Mouse (Mus musculus): ENCODE results near the gene Ifnar2. TPM values are rescaled to one million over a fixed set of nuclear protein-coding genes. Genes with fewer than 3 reads are reported as not detected.

Gene Ifnar2
- polyA plus RNA-seq, 1 experiment from 2014 or later = 41.1 TPM

- no peak overlapping the region for H3K4me3 ChIP-seq (ENCODE audit: low read depth, low read length)
- H3K9ac ChIP-seq (ENCODE audit: low read length) = no peak overlapping the region
- no peaks in the 10 kb centered on the region for H3K27me3 ChIP-seq (replicated peaks; ENCODE audit: control insufficient read depth, insufficient read depth, low read length)
- ATAC-seq (replicated peaks; ENCODE audit: low FRiP score, low TSS enrichment, low read depth) (no peak), DNase-seq (ENCODE audit: low spot score) (no peak)
- H3K36me3 ChIP-seq (ENCODE audit: control insufficient read depth, insufficient read depth, low read length) = peaks cover 60% of the 10 kb centered on the region
- WGBS = 89% methylated on average over 4 of the region's 4 CpGs
- no peaks in the 10 kb centered on the region for H3K4me1 ChIP-seq (replicated peaks; ENCODE audit: control insufficient read depth, insufficient read depth, low read length)
- no peak overlapping the region for H3K4me2 ChIP-seq (ENCODE audit: low read length)
- no peak overlapping the region for H3K27ac ChIP-seq (ENCODE audit: low read depth)
- H3K9me3 ChIP-seq (ENCODE audit: control insufficient read depth, low read length) = no peaks in the 10 kb centered on the region; the same call in 1 of the 2 replicates
Measured at GRCm38 (mm10) chr16:91390100-91390499, 17.5 kb downstream of the Ifnar2 start.

- DNase-seq (ENCODE audit: low spot score) = no peak
- Histone ChIP-seq H3K4me3 (ENCODE audit: low read depth, low read length) (no peak within 1 kb of the TSS), H3K9ac (ENCODE audit: low read length) (no peak within 1 kb of the TSS), H3K27ac (ENCODE audit: low read depth) (no peak within 1 kb of the TSS), H3K4me2 (ENCODE audit: low read length) (no peak within 1 kb of the TSS), H3K9me3 (ENCODE audit: control insufficient read depth, low read length) (no peaks in the 10 kb centered on the region; the same call in 1 of the 2 replicates), H3K36me3 (ENCODE audit: control insufficient read depth, insufficient read depth, low read length) (peaks cover 65% of the 10 kb centered on the region), H3K27me3 (replicated peaks; ENCODE audit: control insufficient read depth, insufficient read depth, low read length) (no peaks in the 10 kb centered on the region), H3K4me1 (replicated peaks; ENCODE audit: control insufficient read depth, insufficient read depth, low read length) (no peaks in the 10 kb centered on the region)
- 82% methylated on average over 5 of the region's 5 CpGs for WGBS
- no peak for ATAC-seq (replicated peaks; ENCODE audit: low FRiP score, low TSS enrichment, low read depth)
Measured at GRCm38 (mm10) chr16:91391421-91391820, 18.8 kb downstream of the Ifnar2 start, which contains the start of gene Gm21970. Gm21970 (plus strand) TSS chr16:91391721.

- no peak overlapping the region for H3K9ac ChIP-seq (ENCODE audit: low read length)
- peaks cover 44% of the 10 kb centered on the region for H3K36me3 ChIP-seq (ENCODE audit: control insufficient read depth, insufficient read depth, low read length)
- no peak for ATAC-seq (replicated peaks; ENCODE audit: low FRiP score, low TSS enrichment, low read depth)
- no peak overlapping the region for H3K4me2 ChIP-seq (ENCODE audit: low read length)
- no peaks in the 10 kb centered on the region for H3K27me3 ChIP-seq (replicated peaks; ENCODE audit: control insufficient read depth, insufficient read depth, low read length)
- H3K4me1 ChIP-seq (replicated peaks; ENCODE audit: control insufficient read depth, insufficient read depth, low read length) = no peaks in the 10 kb centered on the region
- no peaks in the 10 kb centered on the region; the same call in 1 of the 2 replicates for H3K9me3 ChIP-seq (ENCODE audit: control insufficient read depth, low read length)
- H3K27ac ChIP-seq (ENCODE audit: low read depth) = no peak overlapping the region
- H3K4me3 ChIP-seq (ENCODE audit: low read depth, low read length) = no peak overlapping the region
- no peak for DNase-seq (ENCODE audit: low spot score)
- WGBS = 76% methylated on average over 4 of the region's 4 CpGs
Measured at GRCm38 (mm10) chr16:91394826-91395410, 22.3 kb downstream of the Ifnar2 start.

- Histone ChIP-seq H3K27ac (ENCODE audit: low read depth) (no peak overlapping the region), H3K4me1 (replicated peaks; ENCODE audit: control insufficient read depth, insufficient read depth, low read length) (no peaks in the 10 kb centered on the region), H3K9ac (ENCODE audit: low read length) (no peak overlapping the region), H3K4me3 (ENCODE audit: low read depth, low read length) (no peak overlapping the region), H3K36me3 (ENCODE audit: control insufficient read depth, insufficient read depth, low read length) (peaks cover 44% of the 10 kb centered on the region), H3K4me2 (ENCODE audit: low read length) (no peak overlapping the region), H3K27me3 (replicated peaks; ENCODE audit: control insufficient read depth, insufficient read depth, low read length) (no peaks in the 10 kb centered on the region), H3K9me3 (ENCODE audit: control insufficient read depth, low read length) (no peaks in the 10 kb centered on the region)
- ATAC-seq (replicated peaks; ENCODE audit: low FRiP score, low TSS enrichment, low read depth) (no peak), DNase-seq (ENCODE audit: low spot score) (no peak)
- 68% methylated on average over 8 of the region's 8 CpGs for WGBS
Measured at GRCm38 (mm10) chr16:91395633-91396392, 23.2 kb downstream of the Ifnar2 start.

GRCm38 (mm10) chr16:91396844-91397537, 24.4 kb downstream of the Ifnar2 start:
- H3K9ac ChIP-seq (ENCODE audit: low read length) = no peak overlapping the region
- 68% methylated on average over 10 of the region's 10 CpGs for WGBS
- H3K4me1 ChIP-seq (replicated peaks; ENCODE audit: control insufficient read depth, insufficient read depth, low read length) = no peaks in the 10 kb centered on the region
- no peak overlapping the region for H3K4me3 ChIP-seq (ENCODE audit: low read depth, low read length)
- no peaks in the 10 kb centered on the region for H3K9me3 ChIP-seq (ENCODE audit: control insufficient read depth, low read length)
- ATAC-seq (replicated peaks; ENCODE audit: low FRiP score, low TSS enrichment, low read depth) (no peak), DNase-seq (ENCODE audit: low spot score) (no peak)
- H3K36me3 ChIP-seq (ENCODE audit: control insufficient read depth, insufficient read depth, low read length) = peaks cover 39% of the 10 kb centered on the region
- no peak overlapping the region for H3K4me2 ChIP-seq (ENCODE audit: low read length)
- no peaks in the 10 kb centered on the region for H3K27me3 ChIP-seq (replicated peaks; ENCODE audit: control insufficient read depth, insufficient read depth, low read length)
- H3K27ac ChIP-seq (ENCODE audit: low read depth) = no peak overlapping the region

- Histone ChIP-seq H3K4me1 (replicated peaks; ENCODE audit: control insufficient read depth, insufficient read depth, low read length) (no peaks in the 10 kb centered on the region), H3K9me3 (ENCODE audit: control insufficient read depth, low read length) (no peaks in the 10 kb centered on the region), H3K4me2 (ENCODE audit: low read length) (no peak overlapping the region), H3K27me3 (replicated peaks; ENCODE audit: control insufficient read depth, insufficient read depth, low read length) (no peaks in the 10 kb centered on the region), H3K27ac (ENCODE audit: low read depth) (no peak overlapping the region), H3K9ac (ENCODE audit: low read length) (no peak overlapping the region), H3K36me3 (ENCODE audit: control insufficient read depth, insufficient read depth, low read length) (peaks cover 29% of the 10 kb centered on the region), H3K4me3 (ENCODE audit: low read depth, low read length) (no peak overlapping the region)
- 88% methylated on average over 12 of the region's 12 CpGs for WGBS
- DNase-seq (ENCODE audit: low spot score) (no peak), ATAC-seq (replicated peaks; ENCODE audit: low FRiP score, low TSS enrichment, low read depth) (no peak)
Measured at GRCm38 (mm10) chr16:91398030-91398429, 25.4 kb downstream of the Ifnar2 start.

DNA sequence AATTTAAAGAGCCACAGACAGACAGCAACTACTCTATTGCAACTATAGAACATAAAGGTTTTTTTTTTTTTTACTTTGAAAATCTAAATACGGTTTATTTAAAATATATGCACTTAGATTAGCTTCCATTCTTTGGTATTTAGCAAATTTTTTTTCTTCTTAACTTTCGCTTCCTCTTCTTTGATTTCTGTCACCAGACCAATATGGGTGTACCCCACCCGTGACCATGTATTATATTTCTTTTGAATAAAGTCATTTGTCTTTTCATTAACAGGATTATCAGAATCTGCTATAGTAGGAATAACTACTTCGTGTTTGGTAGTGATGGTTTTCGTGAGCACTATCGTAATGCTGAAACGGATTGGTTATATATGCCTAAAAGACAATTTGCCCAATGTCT, 26.4 kb downstream of the Ifnar2 start:
- Histone ChIP-seq H3K27me3 (replicated peaks; ENCODE audit: control insufficient read depth, insufficient read depth, low read length) (no peaks in the 10 kb centered on the region), H3K4me3 (ENCODE audit: low read depth, low read length) (no peak overlapping the region), H3K36me3 (ENCODE audit: control insufficient read depth, insufficient read depth, low read length) (peaks cover 28% of the 10 kb centered on the region), H3K9ac (ENCODE audit: low read length) (no peak overlapping the region), H3K9me3 (ENCODE audit: control insufficient read depth, low read length) (no peaks in the 10 kb centered on the region), H3K27ac (ENCODE audit: low read depth) (no peak overlapping the region), H3K4me2 (ENCODE audit: low read length) (no peak overlapping the region), H3K4me1 (replicated peaks; ENCODE audit: control insufficient read depth, insufficient read depth, low read length) (no peaks in the 10 kb centered on the region)
- 93% methylated on average over 7 of the region's 7 CpGs for WGBS
- ATAC-seq (replicated peaks; ENCODE audit: low FRiP score, low TSS enrichment, low read depth) = no peak
- DNase-seq (ENCODE audit: low spot score) = no peak

GRCm38 (mm10) chr16:91401569-91402165, 29.1 kb downstream of the Ifnar2 start:
- H3K9me3 ChIP-seq (ENCODE audit: control insufficient read depth, low read length) = no peaks in the 10 kb centered on the region
- ATAC-seq (replicated peaks; ENCODE audit: low FRiP score, low TSS enrichment, low read depth) = no peak
- no peak overlapping the region for H3K4me2 ChIP-seq (ENCODE audit: low read length)
- no peak for DNase-seq (ENCODE audit: low spot score)
- WGBS = 79% methylated on average over 6 of the region's 6 CpGs
- H3K9ac ChIP-seq (ENCODE audit: low read length) = no peak overlapping the region
- H3K36me3 ChIP-seq (ENCODE audit: control insufficient read depth, insufficient read depth, low read length) = peaks cover 14% of the 10 kb centered on the region; the same call in 1 of the 2 replicates
- no peak overlapping the region for H3K4me3 ChIP-seq (ENCODE audit: low read depth, low read length)
- peaks cover 6% of the 10 kb centered on the region for H3K4me1 ChIP-seq (replicated peaks; ENCODE audit: control insufficient read depth, insufficient read depth, low read length)
- H3K27me3 ChIP-seq (replicated peaks; ENCODE audit: control insufficient read depth, insufficient read depth, low read length) = no peaks in the 10 kb centered on the region
- no peak overlapping the region for H3K27ac ChIP-seq (ENCODE audit: low read depth)

All from intestine, embryonic 14.5 days (tissue).